Mouse (Mus musculus): Measurements from ENCODE around the gene Agpat4. TPM values are rescaled to one million over a fixed set of nuclear protein-coding genes. Genes with fewer than 3 reads are reported as not detected.
A peak's percentile ranks its signal among the peaks of the same experiment; 100 is the strongest.
"Not testable (repeated sequence)": the region's sequence is repeated elsewhere in the genome, so short reads cannot be mapped to it uniquely, and the experiment has no call there.

The Agpat4 gene
- polyA plus RNA-seq, 1 experiment = 35.2 TPM

DNA sequence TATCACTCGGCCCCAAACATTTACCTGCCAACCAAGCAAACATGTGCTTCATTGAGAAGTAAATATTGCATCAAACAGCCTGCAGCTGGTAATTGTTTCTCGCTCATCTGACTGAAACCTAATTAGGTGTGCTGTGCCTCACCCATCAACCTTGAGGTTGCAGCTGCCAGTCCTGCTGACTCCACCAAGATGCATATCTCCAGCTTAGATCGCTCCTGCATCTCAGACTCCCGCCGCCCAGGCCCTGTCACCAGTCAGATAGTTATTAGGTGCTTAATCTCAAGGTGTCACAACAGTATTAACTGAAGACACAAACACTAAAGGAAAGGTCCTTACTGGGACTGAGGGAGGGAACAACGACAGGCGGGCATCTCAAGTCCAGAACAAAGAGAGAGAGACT lies 14.3 kb upstream of the Agpat4 start:
- TF ChIP-seq POLR2A (IDR thresholded peaks at IDR 0.05; ENCODE audit: borderline replicate concordance, extremely low read depth, insufficient read depth, insufficient read length, poor library complexity, severe bottlenecking) (no peak), CTCF (IDR thresholded peaks at IDR 0.05; ENCODE audit: borderline replicate concordance, extremely low read depth, insufficient read depth, insufficient read length) (no peak)

DNA sequence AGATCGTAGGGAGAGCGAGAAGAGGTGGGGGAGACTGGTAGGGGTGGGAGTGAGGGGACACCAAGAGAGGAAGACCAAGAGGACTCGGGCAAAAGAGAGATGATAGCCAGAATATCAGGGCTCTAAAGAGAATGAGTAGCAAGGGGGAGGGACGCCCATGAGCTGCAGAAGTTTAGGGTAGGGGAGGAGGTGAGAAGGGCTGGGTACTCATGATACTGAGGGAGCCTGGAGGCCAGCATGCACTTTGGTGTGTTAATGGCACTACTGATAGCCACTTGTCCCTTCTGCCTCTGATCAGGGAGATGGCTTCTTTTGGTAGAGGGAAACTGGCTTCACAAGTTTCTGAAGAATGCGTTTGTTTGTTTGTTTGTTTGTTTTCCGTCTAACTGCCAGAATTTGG lies 13.8 kb upstream of the Agpat4 start:
- no peak for DNase-seq (ENCODE audit: low read depth)
- no peak for TF ChIP-seq POLR2A (IDR thresholded peaks at IDR 0.05; ENCODE audit: borderline replicate concordance, extremely low read depth, insufficient read depth, insufficient read length, poor library complexity, severe bottlenecking)
- no peak for TF ChIP-seq CTCF (IDR thresholded peaks at IDR 0.05; ENCODE audit: borderline replicate concordance, extremely low read depth, insufficient read depth, insufficient read length)

More for the DNA sequence above, 14.3 kb upstream of the Agpat4 start:
- no peak for DNase-seq (ENCODE audit: low read depth)

DNA sequence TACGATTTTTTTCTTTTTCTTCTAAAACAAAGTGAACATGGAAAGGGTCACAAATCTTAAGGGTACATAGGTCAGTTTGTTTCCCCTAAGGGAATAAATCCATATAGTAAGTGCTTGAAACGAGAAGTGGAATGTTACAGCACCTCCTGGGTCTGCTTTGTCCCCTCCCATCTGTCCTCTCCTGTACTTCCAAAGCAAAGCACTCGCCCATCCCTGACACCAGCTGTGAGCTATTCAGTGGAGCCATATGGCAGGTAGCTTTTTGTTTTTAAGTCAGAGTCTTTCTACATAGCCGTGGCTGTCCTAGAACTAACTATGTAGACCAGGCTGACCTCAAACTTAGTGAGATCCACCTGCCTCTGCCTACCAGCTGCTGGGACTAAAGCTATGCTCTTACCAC lies 12.2 kb upstream of the Agpat4 start:
- TF ChIP-seq POLR2A (IDR thresholded peaks at IDR 0.05; ENCODE audit: borderline replicate concordance, extremely low read depth, insufficient read depth, insufficient read length, poor library complexity, severe bottlenecking) (no peak), CTCF (IDR thresholded peaks at IDR 0.05; ENCODE audit: borderline replicate concordance, extremely low read depth, insufficient read depth, insufficient read length) (no peak)
- peak; percentile 72 for DNase-seq (ENCODE audit: low read depth)

DNA sequence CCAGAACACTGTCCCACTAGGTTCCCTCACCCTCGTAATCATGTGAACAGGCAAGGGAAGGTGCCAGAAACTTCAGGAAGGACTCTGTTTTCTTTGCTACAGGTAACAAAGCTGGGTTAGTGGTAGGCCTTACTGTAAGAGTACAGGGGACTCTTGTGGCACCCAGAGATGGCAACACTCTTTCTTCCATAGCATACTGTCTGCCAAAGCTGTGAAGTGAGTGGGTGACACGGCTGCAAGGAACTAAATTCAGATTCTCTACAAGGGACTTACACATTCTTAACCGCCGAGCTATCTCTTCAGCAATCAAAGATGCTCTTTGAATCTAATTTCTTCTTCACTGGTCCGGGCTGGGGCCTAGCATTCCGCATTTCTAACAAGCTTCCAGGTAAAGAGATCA lies 4.9 kb upstream of the Agpat4 start:
- TF ChIP-seq CTCF (IDR thresholded peaks at IDR 0.05; ENCODE audit: borderline replicate concordance, extremely low read depth, insufficient read depth, insufficient read length) (no peak), POLR2A (IDR thresholded peaks at IDR 0.05; ENCODE audit: borderline replicate concordance, extremely low read depth, insufficient read depth, insufficient read length, poor library complexity, severe bottlenecking) (no peak)
- no peak for DNase-seq (ENCODE audit: low read depth)

GRCm38 (mm10) chr17:12115086-12115485 lies 3.4 kb upstream of the Agpat4 start:
- TF ChIP-seq CTCF (IDR thresholded peaks at IDR 0.05; ENCODE audit: borderline replicate concordance, extremely low read depth, insufficient read depth, insufficient read length) = no peak
- TF ChIP-seq POLR2A (IDR thresholded peaks at IDR 0.05; ENCODE audit: borderline replicate concordance, extremely low read depth, insufficient read depth, insufficient read length, poor library complexity, severe bottlenecking) = no peak
- DNase-seq (ENCODE audit: low read depth) = no peak

- TF ChIP-seq CTCF (IDR thresholded peaks at IDR 0.05; ENCODE audit: borderline replicate concordance, extremely low read depth, insufficient read depth, insufficient read length) = no peak
- no peak for TF ChIP-seq POLR2A (IDR thresholded peaks at IDR 0.05; ENCODE audit: borderline replicate concordance, extremely low read depth, insufficient read depth, insufficient read length, poor library complexity, severe bottlenecking)
- peak; percentile 14 for DNase-seq (ENCODE audit: low read depth)
Observed at GRCm38 (mm10) chr17:12118131-12118530, 373 bp upstream of the Agpat4 start.

DNA sequence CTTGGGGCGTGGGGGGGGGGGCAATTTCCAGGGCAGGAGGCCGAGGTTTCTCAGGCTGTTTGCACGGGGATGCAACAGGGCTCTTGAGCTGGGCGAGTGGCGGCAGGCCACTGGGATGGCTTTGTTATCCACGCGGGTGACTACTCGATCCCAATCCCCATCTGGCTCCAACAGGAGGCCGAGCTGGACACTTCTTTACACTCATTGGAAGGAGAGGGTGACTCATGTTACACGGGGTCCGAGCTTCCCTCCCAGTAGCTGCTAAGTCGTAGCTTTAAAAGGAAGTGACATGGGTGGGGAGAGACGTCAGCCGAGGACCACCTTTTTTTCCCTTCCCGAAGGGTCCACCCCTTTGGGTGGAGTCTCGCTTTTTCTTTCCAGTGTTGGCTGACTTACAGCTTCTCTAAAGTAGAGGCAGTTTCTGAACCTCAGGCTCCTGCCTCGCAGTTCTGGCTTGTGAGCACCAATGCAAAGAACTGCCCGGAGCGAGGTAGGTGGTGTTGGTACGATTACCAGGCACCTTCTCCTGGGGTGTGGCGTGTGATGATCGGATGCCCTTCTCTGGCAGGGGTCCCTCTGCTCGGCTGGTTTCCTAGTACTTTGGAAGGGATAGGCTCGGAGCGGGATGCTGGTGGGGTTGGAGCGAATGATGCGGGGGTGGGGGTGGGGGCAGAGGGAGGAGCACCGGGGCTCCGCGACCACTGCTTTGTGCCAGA lies 580 bp downstream of the Agpat4 start:
- TF ChIP-seq POLR2A (IDR thresholded peaks at IDR 0.05; ENCODE audit: borderline replicate concordance, extremely low read depth, insufficient read depth, insufficient read length, poor library complexity, severe bottlenecking) = peak; percentile 31; the same call in 1 of the 2 replicates
- no peak for TF ChIP-seq CTCF (IDR thresholded peaks at IDR 0.05; ENCODE audit: borderline replicate concordance, extremely low read depth, insufficient read depth, insufficient read length)
- peak; percentile 97 for DNase-seq (ENCODE audit: low read depth)

DNA sequence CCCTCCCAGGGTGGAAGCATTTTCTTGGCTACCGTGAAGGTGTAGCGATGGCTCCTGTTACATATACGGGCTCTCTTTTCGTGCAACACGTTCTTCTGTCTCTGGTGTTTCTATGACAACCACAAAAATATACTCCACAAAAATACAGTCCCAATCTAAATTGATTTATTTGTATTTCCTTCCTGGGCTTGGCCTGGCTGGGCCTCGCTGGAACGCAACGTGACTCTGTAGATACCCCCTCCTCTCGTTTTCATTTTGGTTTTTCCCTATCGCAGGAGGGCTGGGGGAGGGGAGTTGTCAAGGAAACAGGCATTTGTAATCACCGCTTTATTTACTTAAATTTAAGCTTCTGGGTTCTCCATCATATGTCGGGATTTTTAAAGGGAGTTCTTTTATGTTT lies 1.2 kb downstream of the Agpat4 start:
- TF ChIP-seq CTCF (IDR thresholded peaks at IDR 0.05; ENCODE audit: borderline replicate concordance, extremely low read depth, insufficient read depth, insufficient read length) (no peak), POLR2A (IDR thresholded peaks at IDR 0.05; ENCODE audit: borderline replicate concordance, extremely low read depth, insufficient read depth, insufficient read length, poor library complexity, severe bottlenecking) (no peak; the same call in 1 of the 2 replicates)
- DNase-seq (ENCODE audit: low read depth) = peak; percentile 91

GRCm38 (mm10) chr17:12120268-12120667 lies 1.8 kb downstream of the Agpat4 start:
- TF ChIP-seq CTCF (IDR thresholded peaks at IDR 0.05; ENCODE audit: borderline replicate concordance, extremely low read depth, insufficient read depth, insufficient read length) = no peak

DNA sequence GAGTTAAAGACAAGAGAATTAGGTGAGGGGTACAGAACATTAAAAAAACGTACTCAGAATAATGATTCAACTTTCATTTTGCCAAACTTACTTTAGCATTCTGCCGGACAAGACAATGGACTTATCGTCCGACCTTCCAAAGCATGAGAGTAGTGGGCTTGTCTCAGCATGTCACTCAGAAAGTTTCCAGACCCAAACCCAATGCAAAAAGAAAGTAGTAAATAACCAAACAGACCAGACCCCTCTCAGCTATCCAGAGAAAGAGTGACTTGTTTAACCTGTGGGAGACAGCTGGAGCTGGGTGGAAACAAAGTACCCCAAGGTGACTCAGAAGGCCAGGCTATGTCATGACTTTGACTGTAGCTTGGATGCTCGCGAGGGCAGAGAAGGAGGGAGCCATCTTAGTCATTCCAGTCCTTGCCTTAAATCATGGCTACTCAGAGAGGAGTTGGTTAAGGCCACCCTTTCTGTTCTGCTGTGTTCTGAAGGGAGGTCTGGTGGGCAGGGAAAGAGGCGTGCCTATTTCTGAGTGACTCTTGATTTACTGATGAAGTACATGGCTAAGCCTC lies 2.8 kb downstream of the Agpat4 start:
- no peak for TF ChIP-seq POLR2A (IDR thresholded peaks at IDR 0.05; ENCODE audit: borderline replicate concordance, extremely low read depth, insufficient read depth, insufficient read length, poor library complexity, severe bottlenecking)
- no peak for DNase-seq (ENCODE audit: low read depth)

More at GRCm38 (mm10) chr17:12120268-12120667, 1.8 kb downstream of the Agpat4 start:
- DNase-seq (ENCODE audit: low read depth) = no peak

GRCm38 (mm10) chr17:12122262-12122661 lies 3.8 kb downstream of the Agpat4 start:
- not testable (repeated sequence) for DNase-seq (ENCODE audit: low read depth)

DNA sequence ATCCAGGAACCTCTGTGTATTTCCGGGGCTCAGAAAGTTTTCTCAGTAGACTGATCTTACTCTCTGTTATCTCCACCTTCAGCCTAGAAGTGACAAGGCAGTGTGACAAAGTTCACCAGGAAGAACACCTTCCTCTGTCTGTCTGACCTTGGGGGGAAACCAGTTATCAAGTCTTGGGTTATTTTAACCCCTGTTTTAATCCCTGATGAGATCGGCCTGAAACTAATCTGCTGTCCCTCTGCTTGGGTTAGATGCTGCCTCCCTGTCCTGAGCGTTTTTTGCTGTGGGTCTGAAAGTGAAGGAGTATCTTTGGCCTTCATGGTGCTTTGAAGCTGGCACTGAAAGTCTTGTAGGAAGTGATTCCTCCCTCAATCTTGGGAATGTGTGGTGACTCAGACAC lies 4.7 kb downstream of the Agpat4 start:
- DNase-seq (ENCODE audit: low read depth) = no peak
- TF ChIP-seq POLR2A (IDR thresholded peaks at IDR 0.05; ENCODE audit: borderline replicate concordance, extremely low read depth, insufficient read depth, insufficient read length, poor library complexity, severe bottlenecking) = no peak
- TF ChIP-seq CTCF (IDR thresholded peaks at IDR 0.05; ENCODE audit: borderline replicate concordance, extremely low read depth, insufficient read depth, insufficient read length) = no peak

All from brain, embryonic 14.5 days (tissue).